Mouse (Mus musculus) activated CD4-positive, CD25-positive, alpha-beta regulatory T cell, adult 9 weeks (primary cell): ENCODE measurements around the gene Bcl7a. TPM values are rescaled to one million over a fixed set of nuclear protein-coding genes. Genes with fewer than 3 reads are reported as not detected.

ENCODE experiments used
- polyA plus RNA-seq: library from polyadenylated mRNA; unstranded; fragments of 100-300 nt; shearing (Covaris generic); gene quantifications from one replicate; pipeline ENCODE4 v1.2.1, GENCODE M21; 2017

Bcl7a gene
- polyA plus RNA-seq, result 8.6 TPM

GRCm38 (mm10) chr5:123343707-123344627 lies at the start of gene Bcl7a:
TSS of gene Bcl7a (plus strand) at chr5:123343834.

GRCm38 (mm10) chr5:123394303-123394956 lies 50.8 kb downstream of the Bcl7a start, which contains the start of gene Mlxip:
TSS of gene Mlxip (plus strand) at chr5:123394798.

Other genes starting within 250 kb of the Bcl7a start
- gene Rhof, start 211.1 kb upstream of the Bcl7a start, polyA plus RNA-seq, result 271 TPM
- gene Setd1b, start 201.6 kb upstream of the Bcl7a start, polyA plus RNA-seq, result 2.8 TPM
- gene Psmd9, start 174.4 kb upstream of the Bcl7a start, polyA plus RNA-seq, result 57.3 TPM
- gene Hpd, start 161.1 kb upstream of the Bcl7a start, polyA plus RNA-seq, result not detected
- 3.5 TPM for gene Wdr66, start 91.7 kb upstream of the Bcl7a start, polyA plus RNA-seq
- gene Mlxip, start 51.0 kb downstream of the Bcl7a start, polyA plus RNA-seq, result 20.0 TPM
- not detected for gene Lrrc43, start 145.5 kb downstream of the Bcl7a start, polyA plus RNA-seq
- gene Il31, start 145.7 kb downstream of the Bcl7a start, polyA plus RNA-seq, result not detected
- 0.44 TPM for gene B3gnt4, start 166.6 kb downstream of the Bcl7a start, polyA plus RNA-seq
- 113 TPM for gene Diablo, start 180.3 kb downstream of the Bcl7a start, polyA plus RNA-seq
- gene Gm49027, start 181.7 kb downstream of the Bcl7a start, polyA plus RNA-seq, result not detected
- gene Vps33a, start 229.2 kb downstream of the Bcl7a start, polyA plus RNA-seq, result 53.5 TPM